Mouse (Mus musculus) midbrain, embryonic 13.5 days (tissue): Measurements from ENCODE around the gene Cant1. TPM values are rescaled to one million over a fixed set of nuclear protein-coding genes. Genes with fewer than 3 reads are reported as not detected.

Source experiments
- ATAC-seq: fragments of 200-750 bp; cut with Nextera tagmentation; 2 replicates; pipeline ENCODE4 v1.8.0; 2017; ENCODE audit warnings: mild to moderate bottlenecking, moderate TSS enrichment, moderate library complexity
- H3K27ac ChIP-seq: fragments of 300-500 bp; sonication (generic); 2 replicates; pipeline ENCODE4 v1.5.1; 2015; ENCODE audit warnings: inconsistent platforms, mild to moderate bottlenecking, moderate library complexity
- H3K27me3 ChIP-seq: fragments of 300-500 bp; sonication (generic); 2 replicates; pipeline ENCODE4 v1.6.1; 2015; ENCODE audit warnings: mild to moderate bottlenecking, inconsistent platforms
- H3K36me3 ChIP-seq: fragments of 300-500 bp; sonication (generic); 2 replicates; pipeline ENCODE4 v1.6.1; 2015; ENCODE audit warnings: mild to moderate bottlenecking, inconsistent platforms
- H3K4me1 ChIP-seq: fragments of 300-500 bp; sonication (generic); replicated peaks from 2 replicates; pipeline ENCODE4 v1.6.1; 2015; ENCODE audit warnings: inconsistent platforms
- H3K4me2 ChIP-seq: fragments of 300-500 bp; sonication (generic); replicated peaks from 2 replicates; pipeline ENCODE4 v1.6.1; 2015; ENCODE audit warnings: moderate library complexity, mild to moderate bottlenecking, inconsistent platforms
- H3K4me3 ChIP-seq: fragments of 300-500 bp; sonication (generic); replicated peaks from 2 replicates; pipeline ENCODE4 v1.5.1; 2015; ENCODE audit warnings: mild to moderate bottlenecking, inconsistent platforms
- H3K9ac ChIP-seq: fragments of 300-500 bp; sonication (generic); replicated peaks from 2 replicates; pipeline ENCODE4 v1.6.1; 2015; ENCODE audit warnings: mild to moderate bottlenecking, inconsistent platforms
- H3K9me3 ChIP-seq: fragments of 300-500 bp; sonication (generic); 2 replicates; pipeline ENCODE4 v1.6.1; 2016; ENCODE audit warnings: mild to moderate bottlenecking, inconsistent platforms
- WGBS: fragments of 180-500 bp; shearing (Covaris S2); methylation state at CpG from one replicate; pipeline ENCODE4 v1.1.7; 2015; 5-methylcytosine and 5-hydroxymethylcytosine counted together
- polyA plus RNA-seq: library from polyadenylated mRNA; unstranded; fragments of >200 nt; fragmentation: Nextera tagmentation; extraction: Ambion mirVana; gene quantifications from 2 replicates; pipeline ENCODE4 v1.2.1, GENCODE M21; 2015

Gene Cant1
- polyA plus RNA-seq, 1 experiment from 2014 or later, result 26.0 TPM

- H3K9ac ChIP-seq, result no peak overlapping the region
- WGBS, result 78% methylated on average over 4 of the region's 4 CpGs
- H3K27me3 ChIP-seq, result peaks cover 14% of the 10 kb centered on the region; the same call in 1 of the 2 replicates
- H3K4me1 ChIP-seq, result peaks cover 6% of the 10 kb centered on the region
- ATAC-seq, result no peak
- H3K4me2 ChIP-seq, result no peak overlapping the region
- H3K9me3 ChIP-seq, result no peaks in the 10 kb centered on the region
- no peak overlapping the region for H3K4me3 ChIP-seq
- H3K27ac ChIP-seq, result no peak overlapping the region
- no peaks in the 10 kb centered on the region for H3K36me3 ChIP-seq
Observed at GRCm38 (mm10) chr11:118447346-118447745, 28.5 kb upstream of the Cant1 start.

- peak; percentile 44 for ATAC-seq
- Histone ChIP-seq H3K4me1 (peaks cover 6% of the 10 kb centered on the region), H3K9me3 (no peaks in the 10 kb centered on the region), H3K36me3 (no peaks in the 10 kb centered on the region), H3K4me2 (no peak overlapping the region), H3K27me3 (peaks cover 14% of the 10 kb centered on the region; the same call in 1 of the 2 replicates), H3K9ac (no peak overlapping the region), H3K4me3 (no peak overlapping the region), H3K27ac (no peak overlapping the region)
- WGBS, result 9% methylated on average over 3 of the region's 3 CpGs
Observed at GRCm38 (mm10) chr11:118445843-118446242, 27.0 kb upstream of the Cant1 start.

- Histone ChIP-seq H3K27me3 (peaks cover 14% of the 10 kb centered on the region; the same call in 1 of the 2 replicates), H3K4me3 (no peak overlapping the region), H3K9ac (no peak overlapping the region; the same call in 1 of the 2 replicates), H3K4me2 (no peak overlapping the region), H3K9me3 (no peaks in the 10 kb centered on the region), H3K4me1 (peaks cover 25% of the 10 kb centered on the region), H3K36me3 (no peaks in the 10 kb centered on the region), H3K27ac (no peak overlapping the region)
- WGBS, result 28% methylated on average over 10 of the region's 11 CpGs
- no peak for ATAC-seq
Observed at GRCm38 (mm10) chr11:118443201-118443970, 24.5 kb upstream of the Cant1 start.

- WGBS, result 78% methylated on average over 13 of the region's 13 CpGs
- 0 out of 2 replicates have a peak, but pooled peaks have one; percentile 7 for ATAC-seq
- no peak overlapping the region for H3K27ac ChIP-seq
Observed at GRCm38 (mm10) chr11:118442691-118443090, 23.8 kb upstream of the Cant1 start.

GRCm38 (mm10) chr11:118438665-118439414, 20.0 kb upstream of the Cant1 start:
- Histone ChIP-seq H3K27ac (peak overlapping the region; percentile 75), H3K4me2 (peak overlapping the region; percentile 9; the same call in 1 of the 2 replicates), H3K4me3 (no peak overlapping the region), H3K27me3 (peaks cover 3% of the 10 kb centered on the region; the same call in 1 of the 2 replicates), H3K4me1 (peaks cover 52% of the 10 kb centered on the region), H3K36me3 (no peaks in the 10 kb centered on the region), H3K9me3 (no peaks in the 10 kb centered on the region), H3K9ac (no peak overlapping the region)
- 10% methylated on average over 11 of the region's 11 CpGs for WGBS
- peak; percentile 75 for ATAC-seq

More at GRCm38 (mm10) chr11:118442691-118443090, 23.8 kb upstream of the Cant1 start:
- Histone ChIP-seq H3K4me1 (peaks cover 32% of the 10 kb centered on the region), H3K4me3 (no peak overlapping the region), H3K27me3 (peaks cover 14% of the 10 kb centered on the region; the same call in 1 of the 2 replicates), H3K4me2 (no peak overlapping the region), H3K9me3 (no peaks in the 10 kb centered on the region), H3K9ac (no peak overlapping the region), H3K36me3 (no peaks in the 10 kb centered on the region)

GRCm38 (mm10) chr11:118436471-118436935, 17.6 kb upstream of the Cant1 start:
- peak; percentile 56 for ATAC-seq
- H3K4me2 ChIP-seq, result no peak overlapping the region
- H3K9ac ChIP-seq, result no peak overlapping the region
- H3K27ac ChIP-seq, result peak overlapping the region; percentile 67; the same call in 1 of the 2 replicates
- H3K4me3 ChIP-seq, result no peak overlapping the region
- no peaks in the 10 kb centered on the region for H3K27me3 ChIP-seq
- no peaks in the 10 kb centered on the region for H3K9me3 ChIP-seq
- 25% methylated on average over 6 of the region's 6 CpGs for WGBS
- H3K36me3 ChIP-seq, result no peaks in the 10 kb centered on the region
- peaks cover 53% of the 10 kb centered on the region for H3K4me1 ChIP-seq

- H3K27me3 ChIP-seq, result peaks cover 4% of the 10 kb centered on the region
- H3K27ac ChIP-seq, result no peak overlapping the region
- H3K36me3 ChIP-seq, result no peaks in the 10 kb centered on the region
- no peak for ATAC-seq
- peaks cover 41% of the 10 kb centered on the region for H3K4me1 ChIP-seq
- H3K9ac ChIP-seq, result no peak overlapping the region
- no peaks in the 10 kb centered on the region for H3K9me3 ChIP-seq
- no peak overlapping the region for H3K4me3 ChIP-seq
- H3K4me2 ChIP-seq, result peak overlapping the region; percentile 9; the same call in 1 of the 2 replicates
- 61% methylated on average over 13 of the region's 13 CpGs for WGBS
Observed at GRCm38 (mm10) chr11:118434093-118434492, 15.2 kb upstream of the Cant1 start.

GRCm38 (mm10) chr11:118433398-118433868, 14.5 kb upstream of the Cant1 start:
- Histone ChIP-seq H3K4me3 (no peak overlapping the region), H3K9ac (no peak overlapping the region), H3K9me3 (no peaks in the 10 kb centered on the region), H3K36me3 (no peaks in the 10 kb centered on the region), H3K27me3 (peaks cover 9% of the 10 kb centered on the region), H3K4me1 (peaks cover 40% of the 10 kb centered on the region), H3K27ac (no peak overlapping the region), H3K4me2 (peak overlapping the region; percentile 9; the same call in 1 of the 2 replicates)
- no peak for ATAC-seq
- 70% methylated on average over 10 of the region's 10 CpGs for WGBS

GRCm38 (mm10) chr11:118431100-118431948, 12.4 kb upstream of the Cant1 start:
- H3K27me3 ChIP-seq, result peaks cover 12% of the 10 kb centered on the region
- H3K4me3 ChIP-seq, result no peak overlapping the region
- H3K4me1 ChIP-seq, result peaks cover 31% of the 10 kb centered on the region
- no peak overlapping the region for H3K27ac ChIP-seq
- ATAC-seq, result no peak
- no peak overlapping the region for H3K4me2 ChIP-seq
- no peaks in the 10 kb centered on the region for H3K36me3 ChIP-seq
- 85% methylated on average over 16 of the region's 16 CpGs for WGBS
- H3K9ac ChIP-seq, result no peak overlapping the region
- no peaks in the 10 kb centered on the region for H3K9me3 ChIP-seq

- WGBS, result 55% methylated on average over 4 of the region's 4 CpGs
- Histone ChIP-seq H3K4me3 (no peak overlapping the region), H3K27ac (no peak overlapping the region), H3K9ac (no peak overlapping the region), H3K4me1 (peaks cover 27% of the 10 kb centered on the region), H3K9me3 (no peaks in the 10 kb centered on the region), H3K27me3 (peaks cover 19% of the 10 kb centered on the region), H3K36me3 (no peaks in the 10 kb centered on the region), H3K4me2 (no peak overlapping the region)
- ATAC-seq, result no peak
Observed at GRCm38 (mm10) chr11:118430291-118430885, 11.5 kb upstream of the Cant1 start.
